Mouse (Mus musculus) MEL (cell line): Measurements from ENCODE around the gene Pcx. TPM values are rescaled to one million over a fixed set of nuclear protein-coding genes. Genes with fewer than 3 reads are reported as not detected.

Experiments
- DNase-seq: peaks from one replicate; pipeline ENCODE4 v3.0.0; 2011; ENCODE audit warnings: low read depth, low spot score
- H3K27ac ChIP-seq: 2 replicates; pipeline ENCODE4 v1.5.1; 2012; ENCODE audit warnings: low read depth, mild to moderate bottlenecking, control low read depth, low read length, moderate library complexity; ENCODE audit not compliant: control insufficient read depth
- H3K27me3 ChIP-seq, 2 experiments: fragments of 150-350 bp in 1 of 2; sonication (generic) in 1 of 2; 2 replicates each; pipeline ENCODE4 v1.6.1; 2012; ENCODE audit warnings: low read length in 2 of 2, mild to moderate bottlenecking in 2 of 2, improper control_type of control experiment in 1 of 2, moderate library complexity in 1 of 2; ENCODE audit not compliant: insufficient read depth in 2 of 2, control insufficient read depth in 1 of 2
- H3K36me3 ChIP-seq, 2 experiments: 2 replicates each; pipeline ENCODE4 v1.6.1; 2012 to 2014; ENCODE audit warnings: low read length in 2 of 2, improper control_type of control experiment in 1 of 2, inconsistent platforms in 1 of 2, mild to moderate bottlenecking in 1 of 2; ENCODE audit not compliant: insufficient read depth in 2 of 2, control insufficient read depth in 1 of 2
- H3K4me1 ChIP-seq, 2 experiments: fragments of 150-350 bp in 1 of 2; sonication (generic) in 1 of 2; 2 replicates each; pipeline ENCODE4 v1.6.1; 2012; ENCODE audit warnings: low read length in 2 of 2, improper control_type of control experiment in 1 of 2, mild to moderate bottlenecking in 1 of 2; ENCODE audit not compliant: insufficient read depth in 2 of 2, control insufficient read depth in 1 of 2
- H3K4me3 ChIP-seq, 2 experiments: fragments of 150-350 bp in 1 of 2; sonication (generic) in 1 of 2; 2 replicates each; pipeline ENCODE4 v1.5.1; 2012; ENCODE audit warnings: low read depth in 2 of 2, low read length in 2 of 2, mild to moderate bottlenecking in 2 of 2, moderate library complexity in 2 of 2, control low read depth in 1 of 2, improper control_type of control experiment in 1 of 2; ENCODE audit not compliant: control insufficient read depth in 1 of 2, insufficient read depth in 1 of 2
- H3K79me2 ChIP-seq: 2 replicates; pipeline ENCODE4 v1.6.1; 2012; ENCODE audit warnings: mild to moderate bottlenecking, low read length, moderate library complexity; ENCODE audit not compliant: control insufficient read depth, poor library complexity, insufficient read depth
- H3K9ac ChIP-seq: 2 replicates; pipeline ENCODE4 v1.6.1; 2012; ENCODE audit warnings: low read depth, mild to moderate bottlenecking, control low read depth, low read length, moderate library complexity; ENCODE audit not compliant: control insufficient read depth, poor library complexity, severe bottlenecking
- H3K9me3 ChIP-seq: fragments of 150-350 bp; sonication (generic); replicated peaks from 2 replicates; pipeline ENCODE4 v1.6.1; 2012; ENCODE audit warnings: mild to moderate bottlenecking, low read length, improper control_type of control experiment, moderate library complexity; ENCODE audit not compliant: insufficient read depth
- CTCF ChIP-seq, 3 experiments: IDR thresholded peaks in 2 of 3; conservative IDR thresholded peaks in 1 of 3; 2 replicates each; pipeline ENCODE4 v1.5.1; 2011 to 2012; ENCODE audit warnings: low read length in 3 of 3, low read depth in 2 of 3, mild to moderate bottlenecking in 2 of 3, improper control_type of control experiment in 1 of 3, inconsistent platforms in 1 of 3, mixed read lengths in 1 of 3, moderate library complexity in 1 of 3; ENCODE audit not compliant: control insufficient read depth in 1 of 3, insufficient read depth in 1 of 3, poor library complexity in 1 of 3, severe bottlenecking in 1 of 3
- ELF1 ChIP-seq: IDR thresholded peaks from 2 replicates; pipeline ENCODE4 v1.6.1; 2014; ENCODE audit warnings: low read depth, mild to moderate bottlenecking, inconsistent platforms, low read length, improper control_type of control experiment, moderate library complexity
- ETS1 ChIP-seq: IDR thresholded peaks from 2 replicates; pipeline ENCODE4 v1.6.1; 2012; ENCODE audit warnings: low read depth, mild to moderate bottlenecking, inconsistent platforms, low read length, improper control_type of control experiment, moderate library complexity
- GABPA ChIP-seq: IDR thresholded peaks from 2 replicates; pipeline ENCODE4 v1.6.1; 2012; ENCODE audit warnings: low read depth, mild to moderate bottlenecking, inconsistent platforms, low read length, improper control_type of control experiment, moderate library complexity
- JUND ChIP-seq: IDR thresholded peaks from 2 replicates; pipeline ENCODE4 v1.6.1; 2011; ENCODE audit warnings: low read depth, mild to moderate bottlenecking, improper control_type of control experiment, low read length
- MAFK ChIP-seq: IDR thresholded peaks from 2 replicates; pipeline ENCODE4 v1.6.1; 2011; ENCODE audit warnings: low read depth, mild to moderate bottlenecking, low read length, improper control_type of control experiment, borderline replicate concordance
- MAX ChIP-seq: IDR thresholded peaks from 2 replicates; pipeline ENCODE4 v1.6.1; 2011; ENCODE audit warnings: low read length, improper control_type of control experiment
- MAZ ChIP-seq: IDR thresholded peaks from 2 replicates; pipeline ENCODE4 v1.6.1; 2012; ENCODE audit warnings: low read depth, mild to moderate bottlenecking, inconsistent platforms, low read length, improper control_type of control experiment
- MYC ChIP-seq: IDR thresholded peaks from 2 replicates; pipeline ENCODE4 v1.6.1; 2011; ENCODE audit warnings: low read depth, mild to moderate bottlenecking, low read length, improper control_type of control experiment, moderate library complexity
- NELFE ChIP-seq: IDR thresholded peaks from 2 replicates; pipeline ENCODE4 v1.6.1; 2011; ENCODE audit warnings: low read depth, low read length, improper control_type of control experiment
- RAD21 ChIP-seq: IDR thresholded peaks from 2 replicates; pipeline ENCODE4 v1.6.1; 2011; ENCODE audit warnings: mild to moderate bottlenecking, low read depth, low read length, improper control_type of control experiment
- SIN3A ChIP-seq: IDR thresholded peaks from 2 replicates; pipeline ENCODE4 v1.6.1; 2012; ENCODE audit warnings: low read length, improper control_type of control experiment, inconsistent platforms
- TAL1 ChIP-seq: IDR thresholded peaks from 2 replicates; pipeline ENCODE4 v1.6.1; 2012; ENCODE audit warnings: mild to moderate bottlenecking, inconsistent platforms, low read length, moderate library complexity, mixed read lengths
- TBP ChIP-seq: IDR thresholded peaks from 2 replicates; pipeline ENCODE4 v1.8.0; 2011; ENCODE audit warnings: low read depth, low read length, improper control_type of control experiment
- TCF12 ChIP-seq: IDR thresholded peaks from 2 replicates; pipeline ENCODE4 v1.6.1; 2014; ENCODE audit warnings: low read depth, mild to moderate bottlenecking, inconsistent platforms, low read length, improper control_type of control experiment, moderate library complexity
- USF1 ChIP-seq: IDR thresholded peaks from 2 replicates; pipeline ENCODE4 v1.6.1; 2014; ENCODE audit warnings: low read depth, mild to moderate bottlenecking, inconsistent platforms, low read length, improper control_type of control experiment, moderate library complexity
- USF2 ChIP-seq, 2 experiments: IDR thresholded peaks; 2 replicates each; pipeline ENCODE4 v1.6.1; 2011 to 2012; ENCODE audit warnings: improper control_type of control experiment in 2 of 2, low read length in 2 of 2, borderline replicate concordance in 1 of 2, inconsistent platforms in 1 of 2, low read depth in 1 of 2, mild to moderate bottlenecking in 1 of 2; ENCODE audit not compliant: insufficient read depth in 1 of 2
- ZKSCAN1 ChIP-seq: IDR thresholded peaks from 2 replicates; pipeline ENCODE4 v1.6.1; 2012; ENCODE audit warnings: low read depth, mild to moderate bottlenecking, inconsistent platforms, low read length, improper control_type of control experiment, moderate library complexity
- ZMIZ1 ChIP-seq: IDR thresholded peaks from 2 replicates; pipeline ENCODE4 v1.6.1; 2012; ENCODE audit warnings: low read depth, mild to moderate bottlenecking, inconsistent platforms, low read length, improper control_type of control experiment, moderate library complexity
- polyA plus RNA-seq, 2 experiments: library from polyadenylated mRNA; stranded (reverse) in 1 of 2; unstranded in 1 of 2; fragments of >175 nt in 1 of 2; fragments of >200 nt in 1 of 2; gene quantifications; 2 replicates each; pipeline versions ENCODE4 v1.2.1 to v1.2.4; 2012; ENCODE audit warnings: low replicate concordance in 2 of 2, low read depth in 1 of 2; ENCODE audit not compliant: insufficient read length in 2 of 2, insufficient read depth in 1 of 2, missing spikeins in 1 of 2
- total RNA-seq: library from RNA; depleted of rRNA; stranded (reverse); fragments of 300-350 nt; gene quantifications from 2 replicates; pipeline ENCODE4 v1.2.3, GENCODE M21; 2012

Gene Pcx
- total and polyA plus RNA-seq, 3 experiments = 7.2 to 7.9 TPM; not detected in 1

GRCm38 (mm10) chr19:4485006-4485405, 25.3 kb upstream of the Pcx start:
- Histone ChIP-seq H3K4me1 (no peaks in the 10 kb centered on the region), H3K79me2 (no peaks in the 10 kb centered on the region), H3K9me3 (no peaks in the 10 kb centered on the region), H3K9ac (no peak overlapping the region), H3K4me3 (no peak overlapping the region), H3K27ac (no peak overlapping the region), H3K27me3 (peaks cover 10 to 12% of the 10 kb centered on the region in 2 experiments), H3K36me3 (no peaks in the 10 kb centered on the region)
- no peak for TF ChIP-seq JUND
- TF ChIP-seq MAFK = no peak
- no peak for TF ChIP-seq ZMIZ1
- no peak for TF ChIP-seq MYC
- no peak for TF ChIP-seq GABPA
- no peak for TF ChIP-seq USF1
- no peak for TF ChIP-seq USF2 (IDR thresholded peaks at IDR 0.05; ENCODE audit: borderline replicate concordance in 1 of 2, insufficient read depth in 1 of 2, low read depth in 1 of 2, low read length in 2 of 2)
- TF ChIP-seq ELF1 = no peak
- TF ChIP-seq CTCF (IDR thresholded peaks at IDR 0.05 in 2 of 3, conservative IDR thresholded peaks at IDR 0.05 in 1 of 3; ENCODE audit: control insufficient read depth in 1 of 3, insufficient read depth in 1 of 3, low read depth in 2 of 3, low read length in 3 of 3, poor library complexity in 1 of 3, severe bottlenecking in 1 of 3) = no peak
- TF ChIP-seq TCF12 = no peak
- TF ChIP-seq TAL1 = no peak
- no peak for TF ChIP-seq MAZ
- TF ChIP-seq MAX = no peak
- no peak for TF ChIP-seq NELFE
- TF ChIP-seq SIN3A = no peak
- TF ChIP-seq RAD21 = no peak
- no peak for TF ChIP-seq TBP
- no peak for TF ChIP-seq ZKSCAN1
- no peak for DNase-seq

GRCm38 (mm10) chr19:4487877-4488276, 22.4 kb upstream of the Pcx start:
- no peak overlapping the region for H3K4me3 ChIP-seq
- no peaks in the 10 kb centered on the region for H3K36me3 ChIP-seq
- H3K9ac ChIP-seq = no peak overlapping the region
- H3K9me3 ChIP-seq = no peaks in the 10 kb centered on the region
- peaks cover 11 to 12% of the 10 kb centered on the region in 2 experiments for H3K27me3 ChIP-seq
- DNase-seq = peak; percentile 36
- H3K27ac ChIP-seq = no peak overlapping the region
- TF ChIP-seq MAFK (no peak), ETS1 (0 out of 2 replicates have a peak, but pooled peaks have one; percentile 14)
- no peaks in the 10 kb centered on the region for H3K4me1 ChIP-seq
- no peaks in the 10 kb centered on the region for H3K79me2 ChIP-seq
